Mouse (Mus musculus) left cerebral cortex, adult 8-10 months (tissue): ENCODE results near the gene Bpifa6. TPM values are rescaled to one million over a fixed set of nuclear protein-coding genes. Genes with fewer than 3 reads are reported as not detected.
A peak's percentile ranks its signal among the peaks of the same experiment; 100 is the strongest.
"Not testable (repeated sequence)": the region's sequence is repeated elsewhere in the genome, so short reads cannot be mapped to it uniquely, and the experiment has no call there.

Experiments used
- DNase-seq, 2 experiments: peaks; one replicate each; pipeline ENCODE4 v3.0.0; 2022; ENCODE audit warnings: low spot score in 2 of 2
- total RNA-seq, 4 experiments: library from RNA; stranded (reverse); gene quantifications; 2 replicates each; pipeline ENCODE4 v1.2.4; 2022

The Bpifa6 gene
- total RNA-seq, 4 experiments from 2014 or later: not detected

- not testable (repeated sequence) for DNase-seq
Observed at GRCm38 (mm10) chr2:154024676-154025075, 49.9 kb downstream of the Bpifa6 start.

DNA sequence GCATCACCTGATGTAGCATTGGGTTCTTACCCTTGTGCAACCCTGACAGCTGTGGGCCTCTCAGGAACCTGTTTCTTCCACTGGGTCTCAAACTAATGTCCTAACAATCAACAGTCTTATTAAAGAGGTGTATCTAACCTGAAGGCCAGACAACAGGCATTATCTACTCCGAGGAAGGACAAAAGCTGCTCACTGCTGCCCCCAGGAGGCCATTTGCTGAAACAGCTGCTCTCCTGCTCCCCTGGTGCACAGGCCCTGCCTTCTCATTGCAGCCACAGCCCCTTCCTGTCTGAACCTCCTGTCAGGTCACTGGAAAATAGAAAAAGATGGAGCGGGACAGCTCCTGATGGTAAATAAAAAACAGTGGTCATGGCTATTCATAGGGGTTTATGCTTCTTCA is 64.2 kb downstream of the Bpifa6 start:
- peak in 1 of 2 experiments; percentile 5 for DNase-seq

GRCm38 (mm10) chr2:154044743-154045142 is 70.0 kb downstream of the Bpifa6 start:
- DNase-seq: no peak

Other genes with a start within 250 kb of the Bpifa6 start
- gene Mapre1, start 233.7 kb upstream of the Bpifa6 start, total RNA-seq: 10 to 100 TPM; 67.5 to 87.9 (median 79.4) TPM
- under 1 TPM; 0.19 to 0.54 (median 0.27) TPM for gene Efcab8, start 195.0 kb upstream of the Bpifa6 start, total RNA-seq
- gene Sun5, start 103.9 kb upstream of the Bpifa6 start, total RNA-seq: not detected
- not detected for gene Bpifb2, start 99.9 kb upstream of the Bpifa6 start, total RNA-seq
- gene Bpifb6, start 74.6 kb upstream of the Bpifa6 start, total RNA-seq: not detected
- gene Bpifb3, start 56.7 kb upstream of the Bpifa6 start, total RNA-seq: not detected
- not detected for gene Bpifb4, start 36.7 kb upstream of the Bpifa6 start, total RNA-seq
- not detected for gene Bpifa2, start 33.3 kb downstream of the Bpifa6 start, total RNA-seq
- not detected for gene Bpifa3, start 155.4 kb downstream of the Bpifa6 start, total RNA-seq
- gene Bpifa1, start 167.9 kb downstream of the Bpifa6 start, total RNA-seq: not detected
- not detected for gene Bpifa5, start 187.7 kb downstream of the Bpifa6 start, total RNA-seq
- under 1 TPM in 3 of 4 experiments, not detected in 1; 0.22 to 0.36 (median 0.23) TPM for gene Bpifb1, start 215.9 kb downstream of the Bpifa6 start, total RNA-seq
- gene Bpifb5, start 248.8 kb downstream of the Bpifa6 start, total RNA-seq: not detected